Mouse (Mus musculus) spleen, adult 2 months (tissue): ENCODE data around the gene Smyd3. TPM values are rescaled to one million over a fixed set of nuclear protein-coding genes. Genes with fewer than 3 reads are reported as not detected.

Experiments used
- DNase-seq, 2 experiments: peaks; one replicate each; pipeline versions ENCODE4 v3.0.0 to v3.0.0-alpha.2; 2012 to 2021; ENCODE audit warnings: low spot score in 2 of 2, low read depth in 1 of 2
- H3K27ac ChIP-seq: fragments of 200-500 bp; 2 replicates; pipeline ENCODE4 v1.5.1; 2012; ENCODE audit warnings: low read length, inconsistent platforms; ENCODE audit not compliant: insufficient read depth
- H3K27me3 ChIP-seq: fragments of 200-500 bp; 2 replicates; pipeline ENCODE4 v1.6.1; 2012; ENCODE audit warnings: mild to moderate bottlenecking, moderate library complexity, low read length, inconsistent platforms; ENCODE audit not compliant: control insufficient read depth, insufficient read depth
- H3K36me3 ChIP-seq: fragments of 200-500 bp; 2 replicates; pipeline ENCODE4 v1.6.1; 2012; ENCODE audit warnings: mild to moderate bottlenecking, low read length, inconsistent platforms; ENCODE audit not compliant: control insufficient read depth, insufficient read depth
- H3K4me1 ChIP-seq: fragments of 200-500 bp; 2 replicates; pipeline ENCODE4 v1.6.1; 2011; ENCODE audit warnings: inconsistent platforms; ENCODE audit not compliant: control insufficient read depth, insufficient read depth, insufficient read length
- H3K4me3 ChIP-seq: fragments of 200-500 bp; 2 replicates; pipeline ENCODE4 v1.5.1; 2011; ENCODE audit warnings: mild to moderate bottlenecking, inconsistent platforms; ENCODE audit not compliant: insufficient read depth, insufficient read length; ENCODE audit errors: extremely low read depth
- CTCF ChIP-seq: fragments of 200-500 bp; IDR thresholded peaks from 2 replicates; pipeline ENCODE4 v1.5.1; 2011; ENCODE audit warnings: mild to moderate bottlenecking, inconsistent platforms; ENCODE audit not compliant: insufficient read depth, insufficient read length, insufficient replicate concordance; ENCODE audit errors: extremely low read depth
- POLR2A ChIP-seq: fragments of 200-500 bp; IDR thresholded peaks from 2 replicates; pipeline ENCODE4 v1.6.1; 2011; ENCODE audit warnings: low read depth, low read length, inconsistent platforms
- WGBS: fragments of 180-500 bp; shearing (Covaris S2); methylation state at CpG from one replicate; pipeline ENCODE4 v1.1.7; 2018; 5-methylcytosine and 5-hydroxymethylcytosine counted together
- polyA plus RNA-seq: library from polyadenylated mRNA; depleted of rRNA; stranded (reverse); fragments of >200 nt; gene quantifications from 2 replicates; pipeline ENCODE4 v1.2.3, GENCODE M21; 2012

The Smyd3 gene
- polyA plus RNA-seq, 1 experiment: 3.6 TPM

DNA sequence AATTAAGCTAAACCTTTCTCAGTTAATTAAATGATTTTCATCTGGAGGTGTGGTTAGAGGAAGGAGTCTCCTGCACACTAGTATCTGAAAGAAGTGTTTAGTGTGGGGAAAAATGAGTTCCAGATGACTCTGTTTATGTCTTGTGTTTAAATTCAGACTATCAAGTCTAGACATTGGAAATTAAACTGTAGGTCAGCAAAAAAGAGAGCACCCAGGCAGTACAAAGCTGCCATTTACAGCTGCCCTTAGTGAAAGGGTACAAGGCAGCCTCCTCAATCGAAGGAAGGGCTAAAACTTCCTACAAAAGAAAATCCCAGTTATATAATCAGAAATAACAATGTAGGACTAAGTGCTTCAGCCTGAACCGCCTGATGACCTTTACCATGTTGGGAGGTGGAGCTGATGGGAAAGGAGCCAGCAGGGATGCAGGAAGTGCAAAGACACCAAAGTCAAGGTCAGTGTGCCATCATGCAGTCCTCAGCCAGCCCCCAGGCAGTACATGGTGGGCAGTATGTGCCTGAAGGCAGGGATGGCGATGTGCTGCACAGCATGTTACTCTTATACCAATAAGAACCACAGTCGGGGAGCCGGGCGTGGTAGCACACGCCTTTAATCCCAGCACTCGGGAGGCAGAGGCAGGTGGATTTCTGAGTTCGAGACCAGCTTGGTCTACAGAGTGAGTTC lies 319.2 kb downstream of the Smyd3 start:
- no peak for DNase-seq
- no peaks in the 10 kb centered on the region for H3K27me3 ChIP-seq
- no peak overlapping the region for H3K4me3 ChIP-seq
- no peaks in the 10 kb centered on the region for H3K4me1 ChIP-seq
- no peaks in the 10 kb centered on the region for H3K36me3 ChIP-seq
- TF ChIP-seq POLR2A: no peak
- TF ChIP-seq CTCF: no peak
- 92% methylated on average over 9 of the region's 9 CpGs for WGBS
- H3K27ac ChIP-seq: no peak overlapping the region

DNA sequence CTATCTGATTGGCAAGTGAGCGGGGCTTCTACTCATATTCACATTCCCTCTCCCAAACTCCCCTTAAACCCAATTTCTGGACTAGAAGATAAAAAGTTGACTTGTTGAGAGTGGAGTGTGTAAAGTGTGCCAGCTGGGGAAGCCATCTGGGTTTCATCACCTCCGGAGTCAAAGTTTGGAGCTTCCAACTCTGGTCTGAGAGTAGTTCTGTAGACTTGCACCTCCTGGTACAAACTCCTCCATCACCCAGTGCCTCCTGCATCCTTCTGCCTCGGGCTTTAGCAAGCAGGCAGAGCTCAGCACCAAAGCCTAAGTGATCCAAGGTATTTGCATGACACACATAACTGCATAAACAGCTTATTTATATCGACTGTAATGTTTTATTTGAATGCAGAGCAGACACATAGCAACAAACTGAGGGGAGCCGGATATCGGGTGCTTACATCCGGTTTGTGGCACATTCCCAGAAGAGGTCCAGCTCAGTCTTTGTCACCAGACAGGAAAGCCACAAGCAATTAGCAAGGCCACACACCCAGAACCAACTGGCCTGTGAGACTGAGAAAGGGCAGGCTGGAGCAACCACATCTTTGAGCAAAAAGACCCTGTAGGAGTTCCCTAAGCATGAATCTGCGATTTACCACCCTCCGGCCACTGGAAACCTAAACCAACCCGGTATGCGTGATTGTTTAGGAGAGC lies 319.9 kb downstream of the Smyd3 start:
- Histone ChIP-seq H3K4me1 (no peaks in the 10 kb centered on the region), H3K27ac (no peak overlapping the region), H3K4me3 (no peak overlapping the region), H3K27me3 (no peaks in the 10 kb centered on the region), H3K36me3 (no peaks in the 10 kb centered on the region)
- WGBS: 55% methylated on average over 11 of the region's 11 CpGs
- DNase-seq: no peak
- TF ChIP-seq CTCF: no peak
- TF ChIP-seq POLR2A: no peak

DNA sequence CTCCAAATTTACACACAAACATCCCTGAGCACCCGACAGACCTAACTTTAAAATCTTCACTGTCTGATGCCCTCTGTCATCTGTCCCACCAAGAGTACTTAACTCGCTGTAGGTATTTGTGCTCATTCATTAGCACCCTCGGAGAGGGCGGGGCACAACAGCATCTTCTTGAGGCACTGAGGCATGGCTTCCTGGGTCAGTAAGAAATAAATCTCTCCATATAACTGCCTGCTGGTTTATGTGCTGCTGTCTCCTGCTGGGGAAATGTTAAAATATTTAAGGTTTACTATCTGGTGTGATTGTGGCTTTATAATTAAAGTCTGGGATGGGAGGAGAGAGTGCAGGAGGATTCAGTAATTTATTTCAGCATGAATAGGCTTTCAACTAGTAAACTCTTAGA lies 320.7 kb downstream of the Smyd3 start:
- Histone ChIP-seq H3K27me3 (no peaks in the 10 kb centered on the region), H3K4me1 (no peaks in the 10 kb centered on the region), H3K36me3 (no peaks in the 10 kb centered on the region), H3K27ac (no peak overlapping the region), H3K4me3 (no peak overlapping the region)
- 86% methylated on average over 4 of the region's 4 CpGs for WGBS
- DNase-seq: no peak
- TF ChIP-seq CTCF (no peak), POLR2A (no peak)

DNA sequence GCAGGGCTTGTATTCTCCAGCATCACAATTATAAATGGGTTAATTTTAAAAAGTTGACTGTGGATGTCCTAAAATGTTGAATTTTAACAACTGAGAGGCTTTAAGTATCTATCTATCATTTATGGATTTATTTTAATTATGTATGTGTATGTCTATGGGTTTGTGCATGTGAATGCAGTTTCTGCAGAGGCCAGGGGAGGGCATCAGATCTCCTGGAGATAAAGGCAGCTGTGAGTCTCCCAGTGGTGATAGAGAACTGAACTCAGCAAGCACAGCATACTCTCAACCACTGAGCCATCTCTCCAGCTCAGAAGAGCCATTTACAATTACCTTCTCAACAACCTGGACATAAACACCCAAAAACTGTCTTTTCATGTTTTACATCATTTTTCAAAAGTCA lies 321.4 kb downstream of the Smyd3 start:
- no peak for TF ChIP-seq CTCF
- TF ChIP-seq POLR2A: no peak
- no peak overlapping the region for H3K4me3 ChIP-seq
- no peaks in the 10 kb centered on the region; the same call in 1 of the 2 replicates for H3K4me1 ChIP-seq
- no peak overlapping the region for H3K27ac ChIP-seq
- DNase-seq: no peak
- no peaks in the 10 kb centered on the region for H3K27me3 ChIP-seq
- no peaks in the 10 kb centered on the region for H3K36me3 ChIP-seq

DNA sequence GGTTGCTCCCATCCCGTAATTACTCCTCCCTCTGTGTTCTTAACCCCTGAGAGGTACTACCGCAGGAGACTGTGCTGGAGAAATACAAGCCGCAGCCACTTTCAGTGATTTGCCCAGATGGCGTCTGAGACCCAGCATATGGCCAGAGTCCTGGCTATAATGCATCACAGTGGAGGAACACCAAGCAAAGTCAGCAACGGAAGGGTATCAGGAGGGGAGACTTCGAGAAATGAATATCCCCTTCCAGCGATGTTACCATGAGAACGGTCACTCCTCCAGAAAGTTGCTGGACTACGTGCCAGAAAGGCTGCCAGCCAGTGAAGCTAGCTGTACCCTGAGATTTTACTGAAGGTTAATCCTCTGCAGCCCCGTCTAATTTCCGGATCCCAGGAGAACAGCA lies 325.1 kb downstream of the Smyd3 start:
- DNase-seq: no peak
- Histone ChIP-seq H3K27ac (no peak overlapping the region), H3K36me3 (no peaks in the 10 kb centered on the region), H3K27me3 (no peaks in the 10 kb centered on the region), H3K4me1 (no peaks in the 10 kb centered on the region; the same call in 1 of the 2 replicates), H3K4me3 (no peak overlapping the region)
- no peak for TF ChIP-seq POLR2A
- no peak for TF ChIP-seq CTCF
- WGBS: 94% methylated on average over 11 of the region's 11 CpGs

DNA sequence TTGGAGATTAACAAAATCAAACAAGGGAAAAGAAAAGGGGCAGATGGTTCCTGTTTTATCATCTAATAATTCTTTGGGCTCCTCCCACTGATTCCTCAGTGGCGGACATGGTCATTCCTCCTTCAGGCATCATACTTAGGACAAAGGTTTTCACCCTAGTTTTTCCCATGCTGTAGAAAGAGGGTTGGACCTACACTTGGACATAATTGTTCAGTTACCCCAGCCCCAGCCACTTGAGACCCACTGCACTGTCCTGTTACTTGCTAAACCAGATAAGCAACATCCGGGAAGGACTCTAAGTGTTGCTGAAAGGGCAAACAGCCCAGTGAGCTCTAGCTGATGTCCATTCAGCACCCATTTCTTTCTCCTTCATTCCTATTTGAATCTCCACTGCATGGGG lies 327.0 kb downstream of the Smyd3 start:
- no peak overlapping the region for H3K27ac ChIP-seq
- TF ChIP-seq CTCF: no peak
- TF ChIP-seq POLR2A: no peak
- H3K4me1 ChIP-seq: no peaks in the 10 kb centered on the region; the same call in 1 of the 2 replicates
- DNase-seq: no peak
- H3K4me3 ChIP-seq: no peak overlapping the region
- no peaks in the 10 kb centered on the region for H3K36me3 ChIP-seq
- H3K27me3 ChIP-seq: no peaks in the 10 kb centered on the region
- WGBS: 92% methylated on average over 2 of the region's 2 CpGs

DNA sequence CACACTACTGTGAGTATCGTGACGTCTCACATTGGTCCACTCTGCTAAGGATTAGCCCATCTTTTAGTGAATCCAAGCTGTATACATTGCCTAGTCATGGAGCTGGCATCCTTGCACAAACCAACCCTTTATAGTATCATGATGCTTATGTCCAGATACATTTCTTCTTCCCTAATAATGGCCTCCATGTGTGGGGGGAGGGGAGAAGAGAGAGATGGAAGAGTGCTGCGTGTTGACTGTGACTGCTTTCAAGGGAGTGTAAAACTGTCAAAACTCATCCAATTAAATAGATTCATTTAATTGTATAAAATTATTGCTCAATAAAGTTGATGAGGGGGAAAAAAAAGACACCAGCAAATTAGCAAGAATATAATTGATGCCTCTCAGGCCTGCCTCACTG lies 330.7 kb downstream of the Smyd3 start:
- no peak for DNase-seq
- H3K4me1 ChIP-seq: no peaks in the 10 kb centered on the region; the same call in none of the 2 replicates
- no peaks in the 10 kb centered on the region for H3K27me3 ChIP-seq
- WGBS: 94% methylated on average over 3 of the region's 3 CpGs
- TF ChIP-seq POLR2A: no peak
- TF ChIP-seq CTCF: no peak
- H3K27ac ChIP-seq: no peak overlapping the region
- no peaks in the 10 kb centered on the region for H3K36me3 ChIP-seq
- H3K4me3 ChIP-seq: no peak overlapping the region
